Mouse (Mus musculus) heart, postnatal 36 days (tissue): ENCODE measurements around the gene Foxf2. TPM values are rescaled to one million over a fixed set of nuclear protein-coding genes. Genes with fewer than 3 reads are reported as not detected.

Experiments
- DNase-seq, 2 experiments: peaks; one replicate each; pipeline ENCODE4 v3.0.0; 2021 to 2022
- intact Hi-C: fragments of 180-260 bp; cut with DNase I; formaldehyde crosslinking; loops from one replicate; pipeline ENCODE4 v1.15.1; 2025
- microRNA-seq, 2 experiments: library from miRNA; unstranded; fragments of <30 nt; microRNA quantifications; one replicate each; pipeline ENCODE4 v1.2.0; 2021; ENCODE audit warnings: borderline number of aligned reads in 2 of 2
- total RNA-seq, 2 experiments: library from RNA; stranded (reverse); gene quantifications; 2 replicates each; pipeline ENCODE4 v1.2.3; 2021

Foxf2 gene
- total RNA-seq, 2 experiments from 2014 or later = 0.19 TPM; not detected in 1

- DNase-seq = no peak
- intact Hi-C loops = no loop called here
These were observed 39.8 kb downstream of the Foxf2 start for GRCm38 (mm10) chr13:31665376-31665775.

DNA sequence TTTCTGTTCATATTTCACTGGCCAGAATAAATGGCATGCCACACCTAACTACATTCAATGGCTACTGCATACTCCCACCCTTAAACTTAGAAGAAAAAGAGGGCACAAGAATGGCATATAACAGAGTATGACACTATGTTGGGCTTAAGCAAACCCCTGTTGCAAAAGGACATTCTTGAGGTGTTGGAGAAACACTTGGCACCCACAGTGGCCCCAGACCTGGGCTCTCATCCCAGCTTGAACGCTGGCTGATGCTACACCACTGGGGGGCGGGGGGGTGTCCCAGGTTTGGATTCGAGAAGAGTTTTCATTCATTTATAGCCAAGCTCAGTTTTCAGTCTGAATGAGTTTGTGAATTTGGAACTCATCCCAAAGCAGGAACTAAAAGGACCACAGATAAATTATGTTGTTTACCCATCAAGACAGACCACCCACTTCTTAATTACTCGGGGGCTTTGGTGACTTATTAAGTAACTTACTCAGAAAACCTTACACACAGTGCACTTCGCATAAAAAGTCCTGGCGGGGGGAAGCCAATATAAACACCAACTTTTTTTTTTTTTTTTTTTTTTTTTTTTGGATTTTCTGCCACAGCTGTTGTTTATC is 42.4 kb downstream of the Foxf2 start:
- DNase-seq = no peak
- intact Hi-C loops = no loop called here

DNA sequence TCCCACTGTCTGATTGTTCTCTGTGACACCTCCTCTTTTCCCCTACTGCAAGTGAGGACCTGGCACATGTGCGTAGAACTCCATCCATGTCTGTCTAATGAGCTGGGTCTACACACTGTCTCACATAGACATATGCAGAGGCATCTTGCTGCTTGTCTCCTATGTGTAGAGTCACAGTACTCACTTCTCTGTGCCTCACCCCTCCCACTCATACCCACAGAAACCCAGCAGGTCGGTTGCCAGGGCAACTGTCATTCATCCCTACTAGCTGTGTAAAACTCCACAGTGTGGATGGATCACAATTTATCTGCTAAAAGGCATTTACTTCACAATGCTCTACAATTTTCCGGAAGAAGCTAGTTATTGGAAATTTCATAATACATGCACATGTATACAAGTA is 46.5 kb downstream of the Foxf2 start:
- intact Hi-C loops = no loop called here

More for the DNA sequence above, 46.5 kb downstream of the Foxf2 start:
- no peak for DNase-seq

Small RNAs within 50 kb of the gene (microRNA-seq; reads per million reads assigned to microRNA genes)
- gene Gm27516 = 0 reads per million in 2 experiments

Other genes starting within 250 kb of the Foxf2 start
- gene Foxq1, start 69.7 kb upstream of the Foxf2 start, total RNA-seq = under 1 TPM; 0.33 TPM
- under 1 TPM in 1 of 2 experiments, not detected in 1; 0.08 TPM for gene A530084C06Rik, start 66.5 kb upstream of the Foxf2 start, total RNA-seq
- gene Foxc1, start 180.8 kb downstream of the Foxf2 start, total RNA-seq = 1 to 10 TPM; 5.0 to 5.1 TPM